Mouse (Mus musculus): ENCODE measurements at regions not wholly inside any gene's neighbourhood (a gene's known extent, or its start where the extent isn't known, plus 50 kb on each side); places are given as distances from the start of the nearest gene placed in this dataset.

- peak; percentile 71 for DNase-seq (ENCODE audit: extremely low spot score)
Observed at GRCm38 (mm10) chr2:170219611-170220401, 71.9 kb upstream of the Zfp217 start.

GRCm38 (mm10) chr2:170219161-170219581 is 71.3 kb upstream of the Zfp217 start:
- DNase-seq (ENCODE audit: extremely low spot score), result peak; percentile 41

- DNase-seq (ENCODE audit: extremely low spot score), result peak; percentile 79
Observed at GRCm38 (mm10) chr2:170218230-170219044, 70.5 kb upstream of the Zfp217 start.

- no peak for DNase-seq (ENCODE audit: extremely low spot score)
Observed at GRCm38 (mm10) chr2:170216311-170216710, 68.4 kb upstream of the Zfp217 start.

- DNase-seq (ENCODE audit: extremely low spot score), result no peak
Observed at GRCm38 (mm10) chr2:170209121-170209520, 61.2 kb upstream of the Zfp217 start.

- no peak for DNase-seq (ENCODE audit: extremely low spot score)
Observed at GRCm38 (mm10) chr2:170207878-170208277, 60.0 kb upstream of the Zfp217 start.

- no peak for DNase-seq (ENCODE audit: extremely low spot score)
Observed at GRCm38 (mm10) chr2:170207395-170207794, 59.5 kb upstream of the Zfp217 start.

- DNase-seq (ENCODE audit: extremely low spot score), result no peak
Observed at GRCm38 (mm10) chr2:170206870-170207269, 59.0 kb upstream of the Zfp217 start.

GRCm38 (mm10) chr2:170206442-170206754 is 58.5 kb upstream of the Zfp217 start:
- DNase-seq (ENCODE audit: extremely low spot score), result peak; percentile 56

GRCm38 (mm10) chr2:170205591-170206441 is 57.9 kb upstream of the Zfp217 start:
- DNase-seq (ENCODE audit: extremely low spot score), result peak; percentile 53

GRCm38 (mm10) chr2:170204768-170205514 is 57.0 kb upstream of the Zfp217 start:
- DNase-seq (ENCODE audit: extremely low spot score), result peak; percentile 24

GRCm38 (mm10) chr2:170203496-170203895 is 55.6 kb upstream of the Zfp217 start:
- DNase-seq (ENCODE audit: extremely low spot score), result no peak

- no peak for DNase-seq (ENCODE audit: extremely low spot score)
Observed at GRCm38 (mm10) chr2:170201816-170202371, 54.0 kb upstream of the Zfp217 start.

Data from embryo, embryonic 9.5 days (tissue).